Mouse (Mus musculus) urinary bladder, postnatal 4 days (tissue): ENCODE measurements at regions not wholly inside any gene's neighbourhood (a gene's known extent, or its start where the extent isn't known, plus 50 kb on each side); places are given as distances from the start of the nearest gene placed in this dataset.

Experiments
- DNase-seq, 2 experiments: peaks; one replicate each; pipeline ENCODE4 v3.0.0; 2021 to 2022; ENCODE audit warnings: low spot score in 2 of 2

DNA sequence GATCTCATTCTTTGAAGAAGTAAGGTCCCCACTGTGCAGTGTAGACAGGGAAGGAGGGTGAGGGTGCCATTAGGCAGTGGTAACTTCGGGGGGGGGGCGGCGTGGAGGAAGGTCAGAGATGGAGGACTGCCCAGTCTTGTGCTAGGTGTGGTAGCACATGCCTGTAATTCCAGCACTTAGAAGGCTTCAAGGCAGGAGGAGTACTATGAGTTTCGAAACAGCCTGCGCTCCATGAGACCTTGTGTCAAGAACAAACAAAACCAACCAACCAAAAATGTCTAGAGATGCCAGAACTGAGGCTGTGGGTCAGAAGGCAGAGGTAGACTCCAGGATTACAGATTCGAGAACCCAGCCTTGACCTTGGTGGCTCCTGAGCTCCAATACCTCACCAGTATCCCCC is 130.8 kb downstream of the Pja1 start:
- no peak for DNase-seq

DNA sequence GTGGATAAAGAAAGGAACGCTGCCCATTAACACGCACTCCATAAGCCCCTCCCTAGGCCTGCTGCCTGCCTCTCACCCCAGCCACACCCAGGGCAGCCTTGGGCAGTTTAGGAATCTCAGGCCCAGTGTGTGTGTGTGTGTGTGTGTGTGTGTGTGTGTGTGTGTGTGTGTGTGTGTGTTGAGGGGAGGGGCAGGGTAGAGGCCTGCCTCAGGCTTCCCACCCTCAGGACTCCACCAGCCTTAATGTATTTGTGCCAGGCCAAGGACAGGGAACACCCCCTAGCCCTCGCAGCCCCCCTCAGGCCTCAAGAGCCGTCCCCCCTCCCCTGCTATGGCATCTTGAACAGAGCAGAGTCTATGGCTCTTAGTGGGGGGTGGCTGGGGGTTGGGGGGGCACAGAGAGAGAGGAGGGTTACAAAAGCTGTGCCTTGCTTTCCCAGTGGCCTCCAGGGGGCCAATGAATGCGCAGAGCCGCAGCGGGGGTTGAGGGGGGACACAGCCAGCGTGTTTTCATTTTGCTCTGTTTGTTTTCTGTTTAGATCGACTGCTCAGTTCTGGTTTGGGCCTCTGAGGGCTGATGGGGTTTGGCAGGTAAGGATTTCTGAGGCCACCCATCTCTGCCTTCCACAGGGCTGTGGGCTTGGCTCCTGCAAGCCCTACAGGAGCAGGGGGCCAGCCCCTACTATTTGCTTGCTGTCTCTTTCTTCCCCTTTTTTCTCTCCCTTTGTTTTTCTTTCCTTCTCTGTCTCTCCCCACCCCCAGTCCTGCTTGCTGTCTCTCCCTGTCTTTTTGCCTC is 131.8 kb downstream of the Pja1 start:
- no peak for DNase-seq

DNA sequence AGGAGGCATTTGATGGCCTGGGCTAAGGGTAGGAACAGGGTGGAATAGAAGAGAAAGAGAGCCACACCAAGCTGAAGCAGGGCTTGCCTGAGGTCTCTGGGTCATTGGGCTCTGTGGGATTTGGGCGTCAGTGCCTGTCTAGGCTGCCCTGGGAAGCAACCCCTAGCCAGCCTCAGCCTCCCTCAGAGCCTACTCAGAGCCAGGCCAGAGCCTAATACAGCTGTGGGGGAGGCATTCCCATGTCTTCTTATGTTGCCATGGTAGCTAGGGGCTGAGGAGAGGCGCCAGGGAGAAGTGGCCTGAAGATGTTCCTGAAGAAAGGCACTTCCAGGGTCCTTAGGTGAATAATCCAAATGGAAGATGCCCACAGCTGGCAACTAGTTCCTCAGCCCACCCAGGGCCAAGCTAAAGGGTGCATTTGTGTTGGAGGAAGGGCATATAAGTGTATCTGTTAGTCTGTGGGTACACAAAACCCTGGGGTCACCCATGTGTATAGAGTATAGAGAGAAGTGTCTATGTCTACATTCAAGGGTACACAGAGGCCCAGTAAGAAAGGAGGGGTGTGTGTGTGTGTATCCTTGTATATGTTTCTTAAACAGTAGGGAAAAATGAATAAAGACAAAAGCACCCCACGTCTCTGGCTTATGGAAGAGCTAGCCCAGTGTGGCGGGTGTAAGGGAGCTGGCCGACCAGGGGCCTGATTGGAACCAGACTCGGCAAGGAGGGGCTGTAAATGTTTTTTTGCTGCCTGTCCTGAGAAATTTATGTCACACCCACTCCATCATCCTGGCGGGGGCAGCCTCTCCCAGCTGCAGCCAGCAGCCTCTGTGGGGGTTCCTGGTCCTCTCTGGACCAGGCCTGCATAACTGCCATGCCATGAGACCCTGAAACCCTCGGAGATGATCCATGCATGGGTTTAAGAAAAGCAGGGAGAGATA is 134.2 kb downstream of the Pja1 start:
- no peak for DNase-seq

DNA sequence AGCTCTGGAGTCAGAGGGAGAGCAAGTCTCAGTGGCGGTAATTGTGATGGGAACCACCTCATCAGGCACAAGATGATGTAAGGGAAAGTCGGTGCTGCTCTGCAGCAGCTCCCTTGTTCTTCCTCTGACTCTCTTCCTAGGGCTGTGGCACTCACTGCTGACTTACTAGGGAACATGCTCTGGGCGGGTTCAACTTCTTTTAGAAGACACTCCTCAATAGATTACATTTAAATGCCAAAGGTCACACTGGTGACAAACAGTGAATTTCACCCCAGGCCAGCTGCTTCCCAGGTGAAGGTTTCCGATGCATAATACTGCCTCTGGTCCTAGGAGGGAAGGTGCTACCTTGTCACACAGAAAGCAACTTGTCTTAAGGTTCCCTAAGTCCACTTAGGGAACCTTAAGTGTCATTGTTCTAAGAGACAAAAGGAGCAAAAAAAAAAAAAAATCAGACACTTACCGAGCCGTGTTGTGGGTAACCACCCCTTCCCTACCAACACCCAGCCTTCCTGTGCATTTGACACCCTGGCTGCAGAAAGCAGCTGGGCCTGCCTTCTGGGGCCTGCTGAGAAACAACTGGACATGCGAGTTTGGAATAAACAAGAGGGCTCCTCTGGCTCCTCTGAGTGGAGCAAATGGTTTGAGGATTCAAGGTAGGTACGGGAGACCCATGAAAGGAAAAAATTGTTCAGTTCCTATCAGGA is 135.0 kb downstream of the Pja1 start:
- no peak for DNase-seq

GRCm38 (mm10) chrX:99332457-99332770 is 138.7 kb downstream of the Pja1 start:
- DNase-seq = no peak

GRCm38 (mm10) chrX:99331764-99332456 is 139.2 kb downstream of the Pja1 start:
- DNase-seq = peak in 1 of 2 experiments; percentile 50

GRCm38 (mm10) chrX:99330386-99330785 is 140.7 kb downstream of the Pja1 start:
- peak in 1 of 2 experiments; percentile 30 for DNase-seq

DNA sequence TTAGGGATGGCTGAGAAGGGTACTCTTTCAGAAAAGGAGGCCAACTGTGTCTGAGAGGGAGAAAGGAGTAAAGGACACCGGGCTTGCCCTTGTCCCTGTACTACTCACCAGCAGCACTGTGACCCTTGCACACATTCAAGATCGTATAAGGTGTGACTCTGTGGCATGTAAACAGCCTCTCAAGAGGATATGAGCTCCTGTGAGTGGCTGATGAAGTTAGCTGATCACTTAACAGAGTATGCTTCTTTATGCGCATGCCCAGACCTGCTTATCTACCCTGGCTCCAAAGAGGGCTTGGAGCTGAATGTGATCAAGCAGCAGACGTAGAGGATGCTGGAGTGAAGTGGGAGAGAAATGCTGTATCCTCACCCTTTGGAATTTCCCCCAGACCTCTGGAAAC is 142.5 kb downstream of the Pja1 start:
- no peak for DNase-seq

DNA sequence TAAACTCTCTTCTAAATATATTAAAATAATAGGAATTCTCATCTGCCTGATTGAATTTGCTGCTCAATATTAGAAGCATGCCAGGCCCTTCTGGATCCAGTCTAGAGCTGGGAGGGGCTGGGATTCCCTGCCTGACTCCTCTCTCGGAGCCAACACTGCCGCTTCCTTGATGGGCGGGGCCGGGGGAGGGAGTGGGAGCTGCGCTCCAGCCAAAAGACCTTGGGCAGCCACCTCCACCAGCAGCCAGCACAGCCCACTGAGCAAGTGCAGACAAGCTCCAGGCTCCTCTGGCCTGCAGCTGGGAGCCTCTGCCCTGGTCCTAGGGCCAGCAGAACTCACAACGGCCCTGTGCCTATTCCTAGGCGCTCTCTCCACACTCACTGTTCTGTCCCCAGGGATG is 144.9 kb downstream of the Pja1 start:
- peak; percentile 58 to 64 for DNase-seq

DNA sequence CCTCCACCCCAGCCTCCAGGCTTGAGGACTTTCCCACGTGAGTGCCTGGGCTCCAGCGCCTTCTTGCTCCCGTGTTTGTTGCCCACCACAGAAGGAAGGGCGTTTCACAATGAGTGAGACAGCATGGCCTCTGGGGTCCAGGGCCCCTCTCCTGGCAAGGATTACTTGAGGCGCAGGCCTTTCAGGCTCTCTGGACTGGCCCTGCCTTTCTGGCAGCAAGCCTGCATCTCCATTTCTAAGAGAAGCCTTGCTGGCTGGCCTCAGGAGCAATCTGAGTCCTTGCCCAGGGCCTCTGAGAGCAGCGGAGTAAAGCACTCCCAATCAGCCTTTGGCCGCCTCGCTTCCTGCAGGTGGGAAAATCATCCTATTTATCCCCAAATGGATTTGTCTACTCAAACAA is 145.6 kb downstream of the Pja1 start:
- DNase-seq = peak; percentile 52 to 65

- DNase-seq = no peak
Observed at GRCm38 (mm10) chrX:99324546-99325170, 146.4 kb downstream of the Pja1 start.

GRCm38 (mm10) chrX:99319791-99320190 is 151.3 kb downstream of the Pja1 start:
- peak in 1 of 2 experiments; percentile 52 for DNase-seq

DNA sequence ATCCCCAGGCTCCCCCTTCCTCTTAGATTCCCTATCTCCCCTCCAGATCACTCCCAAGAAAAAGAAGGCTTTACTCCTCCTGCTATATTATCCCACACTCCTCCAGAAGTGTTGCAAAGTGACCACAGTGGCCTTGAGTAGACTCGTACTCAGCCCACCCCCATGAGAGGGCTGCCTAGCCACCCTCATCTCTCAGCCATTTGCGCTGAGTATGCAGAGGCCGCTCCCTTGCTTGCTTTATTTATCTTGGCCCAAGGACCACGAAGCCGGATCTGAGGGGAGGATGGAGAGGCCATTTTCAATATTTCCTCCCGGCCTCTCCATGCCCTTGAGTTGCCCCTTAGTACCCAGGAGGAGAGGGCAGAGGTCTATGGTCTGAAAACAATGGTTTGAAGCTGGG is 151.9 kb downstream of the Pja1 start:
- DNase-seq = peak in 1 of 2 experiments; percentile 52

GRCm38 (mm10) chrX:99318141-99318540 is 152.9 kb downstream of the Pja1 start:
- DNase-seq = peak in 1 of 2 experiments; percentile 43

GRCm38 (mm10) chrX:99317736-99318135 is 153.3 kb downstream of the Pja1 start:
- DNase-seq = peak in 1 of 2 experiments; percentile 56

GRCm38 (mm10) chrX:99316410-99317056 is 154.5 kb downstream of the Pja1 start:
- peak in 1 of 2 experiments; percentile 57 for DNase-seq

DNA sequence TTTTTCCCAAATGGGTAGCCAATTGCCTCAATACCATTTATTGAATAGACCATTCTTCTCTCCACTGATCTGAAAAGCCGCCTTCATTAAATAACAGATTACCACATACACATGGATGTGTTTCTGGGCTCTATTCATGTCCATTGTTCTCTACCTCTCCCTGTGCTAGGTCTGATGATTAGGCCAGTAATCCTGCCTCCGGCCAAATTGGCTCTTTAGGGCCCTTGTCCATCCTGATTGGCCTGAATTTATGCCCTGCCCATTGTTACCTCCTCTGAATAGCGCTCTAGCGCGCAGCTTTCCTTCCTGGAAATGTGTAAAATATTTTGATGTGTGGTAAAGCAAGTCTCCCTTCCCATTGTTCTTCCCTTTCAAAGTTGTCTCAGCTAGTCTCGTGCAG is 163.2 kb downstream of the Efnb1 start:
- DNase-seq = no peak

- peak in 1 of 2 experiments; percentile 58 for DNase-seq
Observed at GRCm38 (mm10) chrX:99294726-99295125, 158.8 kb downstream of the Efnb1 start.

GRCm38 (mm10) chrX:99293967-99294366 is 158.0 kb downstream of the Efnb1 start:
- no peak for DNase-seq

- DNase-seq = no peak
Observed at GRCm38 (mm10) chrX:99292758-99293157, 156.8 kb downstream of the Efnb1 start.

DNA sequence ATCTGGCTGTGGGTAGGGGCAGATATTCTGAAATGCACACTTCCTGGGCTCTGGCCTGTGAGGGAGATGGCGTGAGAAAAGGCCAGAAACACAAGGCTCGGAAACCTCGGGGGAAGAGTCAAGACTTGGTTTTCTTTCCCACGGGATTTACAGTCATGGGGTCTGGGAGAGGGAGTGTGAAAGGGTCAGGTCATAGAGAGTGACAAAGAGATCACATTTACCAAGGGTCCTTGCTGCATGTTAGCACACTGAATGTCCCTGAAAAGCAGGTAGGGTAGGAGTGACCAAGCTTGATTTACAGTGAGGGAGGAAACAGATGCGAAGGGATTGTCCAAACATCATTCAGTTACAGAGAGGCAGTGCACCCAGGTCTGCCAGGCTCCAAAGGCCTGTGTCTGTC is 156.0 kb downstream of the Efnb1 start:
- no peak for DNase-seq
